Mouse (Mus musculus) spleen, postnatal 4 days (tissue): ENCODE results near the gene 9530068E07Rik.
"Not testable (repeated sequence)": the region's sequence is repeated elsewhere in the genome, so short reads cannot be mapped to it uniquely, and the experiment has no call there.

ENCODE experiments used
- DNase-seq, 2 experiments: peaks; one replicate each; pipeline ENCODE4 v3.0.0; 2022; ENCODE audit warnings: low spot score in 2 of 2

9530068E07Rik gene

GRCm38 (mm10) chr11:52373841-52374240, 22.4 kb upstream of the 9530068E07Rik start:
- no peak for DNase-seq

GRCm38 (mm10) chr11:52374340-52374739, 21.9 kb upstream of the 9530068E07Rik start:
- peak; percentile 61 to 86 for DNase-seq

- no peak for DNase-seq
Measured at GRCm38 (mm10) chr11:52377579-52377978, 18.6 kb upstream of the 9530068E07Rik start.

GRCm38 (mm10) chr11:52379241-52379640, 17.0 kb upstream of the 9530068E07Rik start:
- no peak for DNase-seq

GRCm38 (mm10) chr11:52383741-52384140, 12.5 kb upstream of the 9530068E07Rik start:
- DNase-seq: no peak

- no peak for DNase-seq
Measured at GRCm38 (mm10) chr11:52384667-52385066, 11.6 kb upstream of the 9530068E07Rik start.

DNA sequence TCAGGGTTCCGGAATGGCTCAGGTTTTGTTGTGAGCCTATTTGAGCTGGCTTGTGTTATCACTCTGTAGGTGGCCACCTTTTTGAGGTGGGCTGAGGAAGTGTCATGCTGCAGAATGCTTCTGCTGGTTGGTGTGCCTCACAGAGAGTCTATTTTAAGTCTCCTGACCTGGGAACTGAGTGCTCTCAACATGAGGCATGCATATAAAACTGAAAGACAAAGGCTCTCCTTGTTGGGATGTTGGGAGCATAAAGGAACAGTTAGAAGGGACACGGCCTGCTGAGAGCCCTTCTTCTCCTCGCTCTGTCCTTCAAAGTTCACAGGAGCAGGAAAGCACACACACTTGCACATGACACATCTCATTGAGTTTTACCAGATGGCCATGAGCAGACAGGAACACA, 9.3 kb upstream of the 9530068E07Rik start:
- DNase-seq: no peak

DNA sequence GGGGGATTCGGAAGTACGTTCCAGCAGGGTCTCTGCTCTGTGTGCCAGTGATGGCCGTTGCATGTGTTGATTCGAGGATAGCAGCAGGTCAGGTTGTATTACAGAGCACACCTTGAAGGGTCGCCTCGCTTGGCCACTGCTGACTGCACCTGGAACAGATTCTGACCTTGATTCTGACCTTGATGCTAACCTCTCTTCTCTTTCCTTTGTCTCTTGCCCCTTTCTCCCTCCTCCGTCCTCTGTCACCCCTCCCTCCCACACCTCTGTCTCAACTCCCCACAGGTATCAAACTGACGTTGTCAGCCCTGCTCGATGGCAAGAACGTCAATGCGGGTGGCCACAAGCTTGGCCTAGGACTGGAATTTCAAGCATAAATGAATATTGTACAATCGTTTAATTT, 8.1 kb upstream of the 9530068E07Rik start:
- DNase-seq: no peak

- not testable (repeated sequence) for DNase-seq
Measured at GRCm38 (mm10) chr11:52388979-52389378, 7.2 kb upstream of the 9530068E07Rik start.

DNA sequence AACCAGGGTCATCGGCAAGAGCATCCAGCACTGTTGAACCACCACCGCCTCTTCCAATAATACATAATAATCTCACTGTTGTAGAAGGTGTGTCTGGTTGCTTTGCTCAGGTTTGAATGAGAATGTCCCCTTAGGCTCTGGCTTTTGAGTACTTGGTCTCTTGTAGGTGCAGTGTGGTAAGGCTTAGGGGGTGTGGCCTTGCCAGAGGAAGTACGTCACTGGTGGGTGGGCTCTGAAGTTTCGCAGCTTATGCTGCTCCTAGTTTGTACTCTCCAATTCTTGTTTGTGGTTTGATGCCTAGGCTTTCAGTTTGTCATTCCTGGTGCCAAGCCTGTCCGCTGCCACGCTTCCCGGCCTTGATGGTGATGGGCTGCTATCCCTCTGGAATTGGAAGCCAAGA, 6.3 kb upstream of the 9530068E07Rik start:
- DNase-seq: no peak

DNA sequence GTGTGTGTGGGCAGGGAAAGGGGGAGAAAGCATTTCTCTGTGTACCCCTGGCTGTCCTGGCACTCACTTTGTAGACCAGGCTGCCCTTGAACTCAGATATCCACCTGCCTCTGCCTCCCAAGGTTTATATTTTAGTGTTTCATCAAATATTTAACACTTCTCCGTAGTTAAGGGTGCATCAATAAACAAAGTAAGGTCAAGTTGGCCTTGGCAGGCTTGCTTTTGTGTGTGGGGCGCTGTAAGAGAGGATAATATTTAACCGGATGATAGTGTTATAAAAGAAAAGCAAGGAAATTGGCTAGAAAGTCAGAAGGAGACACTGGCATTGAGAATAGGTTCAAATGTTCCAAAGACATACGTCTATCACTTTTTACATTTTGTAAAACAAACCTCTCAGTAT, 1.7 kb upstream of the 9530068E07Rik start:
- DNase-seq: no peak

DNA sequence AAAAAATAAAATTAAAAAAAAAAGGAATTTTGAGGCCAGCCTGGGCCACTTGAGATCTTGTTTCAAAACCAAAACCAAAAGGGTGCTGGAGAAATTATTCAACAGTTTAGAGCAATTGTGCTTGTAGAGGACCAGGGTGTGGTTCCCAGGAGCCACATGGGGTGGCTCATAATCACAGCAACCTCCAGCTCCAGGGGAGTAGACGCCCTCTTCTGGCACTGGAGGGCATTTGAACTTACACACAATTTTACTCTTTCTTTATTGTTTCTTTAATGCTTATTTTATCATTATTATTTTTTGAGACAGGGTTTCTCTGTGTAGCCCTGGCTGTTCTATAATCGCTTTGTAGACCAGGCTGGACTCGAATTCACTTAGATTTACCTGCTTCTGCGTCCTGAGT, 885 bp upstream of the 9530068E07Rik start:
- DNase-seq: no peak

DNA sequence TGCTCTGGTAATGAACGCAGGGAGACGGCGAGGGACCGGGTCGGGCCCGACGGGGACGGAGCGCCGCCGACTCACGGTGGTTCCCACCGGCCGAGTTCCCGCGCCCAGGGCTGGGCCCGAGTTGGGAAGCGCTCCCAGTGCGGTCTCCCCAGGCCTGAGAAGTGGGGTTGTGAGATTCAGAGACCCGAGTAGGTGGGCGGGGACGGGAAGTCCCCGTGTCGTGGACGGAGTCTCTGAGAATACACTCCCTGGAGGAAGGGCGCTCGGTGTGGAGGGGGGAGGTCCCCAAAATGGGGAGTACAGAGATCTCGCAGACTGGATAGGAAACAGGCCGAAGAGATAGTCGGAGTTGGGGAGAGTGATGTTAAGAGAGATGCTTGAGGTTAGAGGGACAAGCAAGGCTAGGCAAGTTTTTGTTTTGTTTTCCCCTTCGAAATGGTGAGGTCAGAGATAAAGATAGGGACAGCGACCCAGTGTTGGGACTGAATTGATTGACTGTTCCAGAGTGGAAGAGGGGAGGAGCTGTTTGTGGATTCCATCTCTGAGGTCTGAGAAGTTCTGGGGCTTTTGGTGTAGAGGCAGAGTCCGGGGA, 465 bp downstream of the 9530068E07Rik start:
- no peak for DNase-seq

- no peak for DNase-seq
Measured at GRCm38 (mm10) chr11:52397385-52397987, 1.3 kb downstream of the 9530068E07Rik start.

GRCm38 (mm10) chr11:52401476-52401875, 5.2 kb downstream of the 9530068E07Rik start:
- no peak for DNase-seq

GRCm38 (mm10) chr11:52402566-52402965, 6.3 kb downstream of the 9530068E07Rik start:
- no peak for DNase-seq

GRCm38 (mm10) chr11:52404209-52404608, 8.0 kb downstream of the 9530068E07Rik start:
- DNase-seq: no peak

DNA sequence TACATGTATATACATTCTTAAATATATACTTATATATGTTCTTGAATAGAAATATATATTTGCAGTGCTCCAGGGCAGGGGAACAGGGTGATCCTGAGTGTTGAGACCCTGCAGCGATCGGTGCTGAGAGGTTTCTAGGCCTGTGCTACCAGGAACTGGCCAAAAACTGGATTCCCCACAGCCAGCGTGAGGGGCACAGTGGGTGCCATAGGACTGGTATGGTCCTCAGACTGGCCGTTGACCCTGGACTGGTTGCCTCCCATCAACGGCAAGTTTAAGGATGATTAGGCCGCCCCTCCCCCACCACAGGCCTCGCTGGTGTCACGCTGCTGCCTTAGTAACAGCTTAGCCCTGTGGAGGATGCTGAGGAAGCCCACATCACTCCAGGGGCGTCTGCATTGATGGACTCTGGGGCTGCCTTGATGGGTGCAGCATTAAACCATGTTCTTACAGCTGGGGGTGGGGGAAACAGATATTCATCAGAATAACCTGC, 9.0 kb downstream of the 9530068E07Rik start:
- no peak for DNase-seq

GRCm38 (mm10) chr11:52409316-52409715, 13.1 kb downstream of the 9530068E07Rik start:
- DNase-seq: no peak

- no peak for DNase-seq
Measured at GRCm38 (mm10) chr11:52418358-52418757, 22.1 kb downstream of the 9530068E07Rik start.

GRCm38 (mm10) chr11:52419246-52419645, 23.0 kb downstream of the 9530068E07Rik start:
- DNase-seq: peak in 1 of 2 experiments; percentile 22

GRCm38 (mm10) chr11:52419861-52420260, 23.6 kb downstream of the 9530068E07Rik start:
- DNase-seq: no peak

- DNase-seq: no peak
Measured at GRCm38 (mm10) chr11:52420296-52421052, 24.2 kb downstream of the 9530068E07Rik start.
